Mouse (Mus musculus): Measurements from ENCODE around the gene Trim60. TPM values are rescaled to one million over a fixed set of nuclear protein-coding genes. Genes with fewer than 3 reads are reported as not detected.

Trim60 gene
- total RNA-seq, 4 experiments from 2014 or later: not detected

DNA sequence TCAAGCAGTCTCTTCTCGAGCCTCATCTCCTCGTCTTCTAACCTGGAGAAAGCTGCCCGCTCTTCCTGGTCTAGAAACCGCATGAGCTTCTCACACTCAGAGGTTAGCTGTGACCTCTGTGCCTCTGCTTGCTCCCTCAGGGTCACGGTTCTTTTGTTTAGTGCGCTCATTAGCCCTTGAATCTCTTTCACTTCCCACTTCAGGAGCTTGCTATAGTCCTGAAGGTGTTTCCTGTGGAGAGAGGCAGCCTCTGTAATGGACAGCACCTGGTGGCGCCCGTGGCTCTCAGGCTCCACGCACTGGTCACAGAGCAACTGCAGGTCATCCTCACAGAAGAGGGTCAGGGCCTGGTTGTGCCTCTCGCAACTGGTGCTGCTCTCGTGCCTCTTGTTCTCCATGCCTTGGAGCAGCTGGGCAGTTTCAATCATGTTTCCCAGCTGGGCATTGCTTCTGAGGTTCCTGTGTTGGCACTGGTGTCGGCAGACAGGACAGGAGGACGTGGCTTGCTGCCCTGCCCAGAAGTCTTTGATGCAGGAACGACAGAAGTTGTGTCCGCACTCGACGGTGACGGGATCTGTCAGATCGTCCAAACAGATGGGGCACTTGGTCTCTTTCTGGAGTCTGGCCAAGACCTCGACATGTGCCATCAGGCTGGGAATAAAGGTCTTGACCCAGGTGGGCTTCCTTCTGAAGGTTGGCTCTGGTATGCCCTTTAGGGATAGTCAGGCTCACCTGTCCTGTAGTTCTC lies 35.1 kb downstream of the Trim60 start:
- DNase-seq: no peak

DNA sequence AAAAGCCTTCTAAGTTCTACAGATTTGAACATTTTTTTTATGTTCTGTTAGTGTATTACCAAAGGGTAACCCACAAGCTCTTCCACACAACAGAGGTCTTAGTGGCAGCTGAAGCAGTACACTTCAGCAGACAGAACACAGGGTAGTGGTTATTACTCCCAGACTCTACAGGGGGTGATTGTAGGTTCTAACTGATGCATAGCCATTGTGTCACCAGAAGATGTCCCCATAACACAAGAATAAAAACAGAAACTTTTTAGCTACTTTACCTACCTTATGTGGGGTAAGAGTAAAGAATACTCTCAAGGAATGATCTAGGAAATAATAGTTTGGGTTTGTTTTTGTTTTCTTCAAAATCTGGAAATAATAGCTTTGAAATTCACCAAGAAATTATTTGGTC lies 55.5 kb downstream of the Trim60 start:
- no peak for DNase-seq

DNA sequence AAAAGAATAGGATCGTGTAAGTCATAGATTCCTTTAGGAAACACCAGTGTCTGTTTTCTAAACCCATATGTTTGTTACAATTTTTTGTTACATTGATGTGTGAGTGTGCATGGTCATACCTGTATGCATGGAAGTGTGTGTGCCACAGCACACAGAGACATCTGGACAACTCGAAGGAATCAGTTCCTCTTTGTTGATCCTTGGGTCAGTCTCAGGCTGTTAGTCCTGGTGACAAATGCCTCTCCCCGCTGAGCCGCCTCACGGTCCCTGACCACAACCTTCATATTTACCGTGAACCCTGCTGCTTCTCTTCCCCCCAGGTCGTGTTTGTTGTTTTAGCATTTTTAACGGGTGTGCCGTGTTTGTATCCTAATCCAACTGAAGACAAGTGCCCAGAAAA lies 59.4 kb downstream of the Trim60 start:
- DNase-seq: no peak

DNA sequence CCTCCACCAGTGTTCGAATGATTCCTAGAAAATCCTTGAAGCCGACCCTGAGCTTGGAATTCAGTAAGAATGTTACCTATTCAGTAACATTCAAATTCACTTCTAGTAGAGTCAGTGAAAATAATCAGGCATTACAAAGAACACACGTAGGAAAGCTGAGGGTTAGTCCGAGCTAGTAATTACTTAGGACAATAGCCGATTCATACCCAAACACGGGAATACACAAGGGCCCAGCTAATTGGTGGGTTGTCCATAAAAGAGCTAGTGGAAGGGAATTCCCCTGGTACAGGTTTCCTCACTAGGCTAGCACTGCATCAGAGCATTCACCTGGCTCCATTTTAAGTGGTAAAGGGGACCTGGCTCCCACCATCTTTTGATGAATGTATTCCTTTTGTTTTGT lies 66.3 kb downstream of the Trim60 start:
- DNase-seq: no peak

Other genes with a start within 250 kb of the Trim60 start
- 10 to 100 TPM; 49.6 to 81.4 (median 58.7) TPM for gene Klhl2, start 168.6 kb downstream of the Trim60 start, total RNA-seq (2022)
- 10 to 100 TPM; 54.2 to 69.9 (median 60.2) TPM for gene Tmem192, start 71.4 kb downstream of the Trim60 start, total RNA-seq (2022)
- not detected for gene Trim75, start 30.8 kb downstream of the Trim60 start, total RNA-seq (2022)
- not detected for gene Trim61, start 61 bp downstream of the Trim60 start, total RNA-seq (2022)
- not detected for gene Apela, start 18.8 kb upstream of the Trim60 start, total RNA-seq (2022)
- gene Gm10663, start 56.4 kb upstream of the Trim60 start, total RNA-seq (2022): not detected
- gene BC030870, start 111.0 kb upstream of the Trim60 start, total RNA-seq (2022): not detected

Measured in adrenal gland, adult 8-10 months (tissue).